Mouse (Mus musculus) forebrain, embryonic 13.5 days (tissue): ENCODE measurements around the gene Odf3. TPM values are rescaled to one million over a fixed set of nuclear protein-coding genes. Genes with fewer than 3 reads are reported as not detected.

Experiments
- ATAC-seq: fragments of 200-750 bp; cut with Nextera tagmentation; 2 replicates; pipeline ENCODE4 v1.8.0; 2017
- H3K27ac ChIP-seq: fragments of 300-500 bp; sonication (generic); 2 replicates; pipeline ENCODE4 v1.5.1; 2015; ENCODE audit warnings: inconsistent platforms, mild to moderate bottlenecking, moderate library complexity
- H3K27me3 ChIP-seq: fragments of 300-500 bp; sonication (generic); 2 replicates; pipeline ENCODE4 v1.6.1; 2015; ENCODE audit warnings: mild to moderate bottlenecking, inconsistent platforms
- H3K36me3 ChIP-seq: fragments of 300-500 bp; sonication (generic); 2 replicates; pipeline ENCODE4 v1.6.1; 2015; ENCODE audit warnings: mild to moderate bottlenecking, inconsistent platforms; ENCODE audit not compliant: poor library complexity, severe bottlenecking
- H3K4me1 ChIP-seq: fragments of 300-500 bp; sonication (generic); 2 replicates; pipeline ENCODE4 v1.6.1; 2015; ENCODE audit warnings: inconsistent platforms
- H3K4me2 ChIP-seq: fragments of 300-500 bp; sonication (generic); 2 replicates; pipeline ENCODE4 v1.6.1; 2015; ENCODE audit warnings: inconsistent platforms, mild to moderate bottlenecking, moderate library complexity
- H3K4me3 ChIP-seq: fragments of 300-500 bp; sonication (generic); 2 replicates; pipeline ENCODE4 v1.5.1; 2015; ENCODE audit warnings: mild to moderate bottlenecking, inconsistent platforms
- H3K9ac ChIP-seq: fragments of 300-500 bp; sonication (generic); 2 replicates; pipeline ENCODE4 v1.6.1; 2015; ENCODE audit warnings: mild to moderate bottlenecking, inconsistent platforms
- H3K9me3 ChIP-seq: fragments of 300-500 bp; sonication (generic); replicated peaks from 2 replicates; pipeline ENCODE4 v1.6.1; 2016; ENCODE audit warnings: inconsistent platforms
- WGBS: fragments of 180-500 bp; shearing (Covaris S2); methylation state at CpG from one replicate; pipeline ENCODE4 v1.1.7; 2015; 5-methylcytosine and 5-hydroxymethylcytosine counted together
- polyA plus RNA-seq: library from polyadenylated mRNA; unstranded; fragments of >200 nt; fragmentation: Nextera tagmentation; extraction: Ambion mirVana; gene quantifications from 2 replicates; pipeline ENCODE4 v1.2.1, GENCODE M21; 2015

Odf3 gene
- polyA plus RNA-seq = not detected in 2 replicates

DNA sequence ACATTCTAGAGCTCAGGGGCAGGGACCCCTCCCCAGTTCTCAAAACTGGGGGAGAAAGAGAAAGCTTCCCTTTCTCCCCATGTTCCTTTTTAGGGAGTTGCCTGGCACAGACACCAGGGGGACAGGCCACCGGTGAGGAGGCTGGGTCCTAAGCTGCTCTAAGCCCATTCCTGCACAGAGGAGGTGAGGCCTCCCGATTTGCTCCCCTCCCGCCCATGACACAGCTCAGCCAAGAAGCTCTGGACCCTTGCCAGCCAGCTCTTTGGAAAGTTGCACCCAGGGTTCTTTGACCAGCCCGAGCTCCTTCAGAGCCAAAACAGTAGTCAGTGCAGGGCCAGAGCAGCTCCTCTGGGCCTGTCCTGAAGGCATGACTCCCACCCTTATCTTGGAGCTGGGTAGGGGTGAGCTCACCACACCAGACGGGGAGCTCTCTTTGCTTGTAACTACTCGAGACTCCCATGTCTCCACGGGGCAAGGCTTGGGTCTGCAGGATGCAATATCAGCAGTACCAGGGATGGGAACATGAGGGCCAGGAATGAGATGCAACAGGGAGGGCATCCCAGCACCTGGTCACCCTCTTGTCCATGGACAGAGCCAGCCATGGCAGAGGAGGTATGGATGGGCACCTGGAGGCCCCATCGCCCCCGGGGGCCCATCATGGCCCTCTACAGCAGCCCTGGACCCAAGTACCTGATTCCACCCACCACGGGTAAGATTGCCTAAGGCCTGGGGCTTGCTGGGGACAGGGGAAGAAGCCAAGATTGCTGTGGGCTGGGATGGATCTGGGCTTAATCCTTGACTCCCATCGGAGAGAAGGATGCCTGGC is at the start of gene Odf3:
Odf3 (plus strand) TSS at position 51 of the 826 bp plus-strand sequence.
- Histone ChIP-seq H3K27ac (no peak within 1 kb of the TSS), H3K4me3 (no peak within 1 kb of the TSS), H3K36me3 (peaks cover 20% of the 10 kb centered on the region), H3K27me3 (peaks cover 16% of the 10 kb centered on the region), H3K9me3 (no peaks in the 10 kb centered on the region), H3K9ac (no peak within 1 kb of the TSS), H3K4me1 (peaks cover 4% of the 10 kb centered on the region; the same call in 1 of the 2 replicates), H3K4me2 (no peak within 1 kb of the TSS)
- WGBS = 67% methylated on average over 11 of the region's 11 CpGs
- no peak for ATAC-seq

GRCm38 (mm10) chr7:140798212-140798611 is 49.4 kb upstream of the Odf3 start:
- 72% methylated on average over 2 of the region's 2 CpGs for WGBS
- no peaks in the 10 kb centered on the region for H3K9me3 ChIP-seq
- no peaks in the 10 kb centered on the region for H3K27me3 ChIP-seq
- H3K36me3 ChIP-seq = no peaks in the 10 kb centered on the region
- H3K4me1 ChIP-seq = no peaks in the 10 kb centered on the region
- no peak for ATAC-seq
- H3K4me3 ChIP-seq = no peak overlapping the region
- H3K9ac ChIP-seq = no peak overlapping the region
- no peak overlapping the region for H3K4me2 ChIP-seq
- no peak overlapping the region for H3K27ac ChIP-seq

DNA sequence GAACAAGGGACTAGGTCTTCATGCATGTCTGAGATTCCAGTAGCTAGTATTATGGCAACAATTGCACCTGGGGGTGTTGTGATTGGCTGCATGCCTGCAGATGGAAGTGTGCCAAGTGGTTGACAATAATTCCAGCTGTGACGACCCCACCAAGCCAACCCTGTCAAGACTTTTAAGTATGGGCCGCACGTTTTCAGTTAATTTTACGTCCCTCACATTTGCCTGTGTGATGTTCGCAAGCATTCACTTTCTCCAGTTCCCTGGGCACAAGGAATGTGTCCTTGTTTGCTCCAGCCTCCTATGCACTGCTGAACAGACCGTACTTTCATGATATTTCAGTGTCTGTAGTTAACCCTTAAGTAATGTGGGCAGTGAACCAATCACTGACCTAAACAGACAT is 45.0 kb upstream of the Odf3 start:
- no peak overlapping the region for H3K4me3 ChIP-seq
- no peaks in the 10 kb centered on the region for H3K27me3 ChIP-seq
- WGBS = 81% methylated on average over 6 of the region's 6 CpGs
- no peak overlapping the region for H3K27ac ChIP-seq
- H3K4me2 ChIP-seq = no peak overlapping the region
- H3K9ac ChIP-seq = no peak overlapping the region
- no peaks in the 10 kb centered on the region for H3K9me3 ChIP-seq
- H3K4me1 ChIP-seq = no peaks in the 10 kb centered on the region
- ATAC-seq = no peak
- H3K36me3 ChIP-seq = no peaks in the 10 kb centered on the region

DNA sequence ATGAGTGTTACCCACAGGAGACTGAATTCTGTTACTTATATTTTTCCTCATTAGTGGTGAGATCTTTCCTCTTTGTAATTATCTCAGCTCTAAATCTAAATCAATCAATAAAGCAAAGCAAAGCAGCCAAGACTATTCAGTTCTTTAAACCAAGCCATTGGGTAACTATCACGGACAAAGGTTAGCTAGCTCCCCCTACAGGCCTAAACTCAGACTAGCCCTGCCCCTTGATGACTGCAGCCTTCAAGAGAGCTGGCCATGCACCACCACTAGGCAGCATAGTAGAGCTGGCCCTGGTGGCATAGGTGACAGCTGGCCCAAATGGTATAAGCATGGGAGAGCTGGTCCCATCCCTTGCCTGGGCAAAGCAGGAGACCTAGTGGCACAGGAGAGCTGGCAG is 41.9 kb upstream of the Odf3 start:
- no peaks in the 10 kb centered on the region for H3K9me3 ChIP-seq
- peaks cover 6% of the 10 kb centered on the region for H3K36me3 ChIP-seq
- H3K27me3 ChIP-seq = no peaks in the 10 kb centered on the region
- no peak overlapping the region for H3K9ac ChIP-seq
- 10% methylated on average over 1 of the region's 1 CpGs for WGBS
- no peaks in the 10 kb centered on the region for H3K4me1 ChIP-seq
- no peak overlapping the region for H3K4me3 ChIP-seq
- H3K27ac ChIP-seq = no peak overlapping the region
- H3K4me2 ChIP-seq = no peak overlapping the region
- ATAC-seq = no peak

DNA sequence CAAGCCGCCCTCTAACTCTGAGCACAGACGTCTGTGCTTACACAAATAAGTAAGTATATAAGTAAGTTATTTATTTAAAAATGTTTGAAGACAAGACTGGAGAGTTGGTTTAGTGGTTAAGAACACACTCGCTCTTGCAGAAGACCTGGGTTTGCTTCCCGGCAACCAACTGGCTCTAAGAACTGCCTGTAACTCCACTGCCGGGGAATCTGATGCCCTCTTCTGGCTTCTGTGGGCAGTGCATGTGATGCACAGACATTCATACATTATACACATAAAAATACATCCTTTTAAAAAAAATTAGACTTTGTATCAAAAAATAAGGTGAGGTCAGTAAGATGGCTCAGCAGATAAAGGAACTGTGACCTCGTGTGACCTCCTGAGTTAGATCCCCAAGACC is 37.1 kb upstream of the Odf3 start:
- Histone ChIP-seq H3K36me3 (peaks cover 29% of the 10 kb centered on the region), H3K4me2 (no peak overlapping the region), H3K27me3 (no peaks in the 10 kb centered on the region), H3K9me3 (no peaks in the 10 kb centered on the region), H3K4me3 (no peak overlapping the region), H3K27ac (no peak overlapping the region), H3K9ac (no peak overlapping the region), H3K4me1 (no peaks in the 10 kb centered on the region)
- no peak for ATAC-seq
- WGBS = 94% methylated on average over 6 of the region's 6 CpGs

GRCm38 (mm10) chr7:140811714-140812113 is 35.9 kb upstream of the Odf3 start:
- Histone ChIP-seq H3K9me3 (no peaks in the 10 kb centered on the region), H3K27ac (no peak overlapping the region), H3K4me2 (no peak overlapping the region), H3K36me3 (peaks cover 29% of the 10 kb centered on the region), H3K4me1 (no peaks in the 10 kb centered on the region), H3K9ac (no peak overlapping the region), H3K27me3 (no peaks in the 10 kb centered on the region), H3K4me3 (no peak overlapping the region)
- 87% methylated on average over 13 of the region's 13 CpGs for WGBS
- no peak for ATAC-seq

- no peak overlapping the region for H3K4me2 ChIP-seq
- no peak overlapping the region for H3K27ac ChIP-seq
- no peaks in the 10 kb centered on the region for H3K27me3 ChIP-seq
- H3K4me3 ChIP-seq = no peak overlapping the region
- WGBS = 93% methylated on average over 12 of the region's 12 CpGs
- H3K9ac ChIP-seq = no peak overlapping the region
- no peaks in the 10 kb centered on the region for H3K4me1 ChIP-seq
- no peak for ATAC-seq
- H3K36me3 ChIP-seq = peaks cover 29% of the 10 kb centered on the region
- H3K9me3 ChIP-seq = no peaks in the 10 kb centered on the region
Observed at GRCm38 (mm10) chr7:140812850-140813249, 34.8 kb upstream of the Odf3 start.

DNA sequence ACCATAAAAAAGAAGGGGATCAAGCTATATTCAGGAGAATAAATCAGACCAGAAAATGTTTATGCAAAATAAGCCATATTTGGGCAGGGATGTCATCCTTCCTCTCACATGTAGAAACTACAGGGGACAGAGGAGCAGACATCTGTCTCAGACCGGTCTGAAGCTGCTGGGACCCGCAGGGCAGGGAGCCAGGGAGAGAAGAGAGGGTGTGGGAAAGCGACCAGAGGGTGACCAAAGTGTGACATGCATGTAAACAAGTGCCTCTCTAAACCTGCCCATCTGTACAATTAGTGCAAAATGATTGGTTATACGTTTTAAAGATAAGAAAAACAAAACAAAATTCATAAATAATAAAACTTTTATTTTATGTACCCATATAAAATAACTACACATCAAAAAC is 27.4 kb upstream of the Odf3 start:
- H3K9me3 ChIP-seq = no peaks in the 10 kb centered on the region
- H3K4me3 ChIP-seq = no peak overlapping the region
- H3K36me3 ChIP-seq = no peaks in the 10 kb centered on the region
- H3K4me2 ChIP-seq = no peak overlapping the region
- H3K4me1 ChIP-seq = peaks cover 10% of the 10 kb centered on the region; the same call in 1 of the 2 replicates
- no peak for ATAC-seq
- H3K27me3 ChIP-seq = no peaks in the 10 kb centered on the region
- no peak overlapping the region for H3K27ac ChIP-seq
- no peak overlapping the region for H3K9ac ChIP-seq
- 72% methylated on average over 4 of the region's 4 CpGs for WGBS

DNA sequence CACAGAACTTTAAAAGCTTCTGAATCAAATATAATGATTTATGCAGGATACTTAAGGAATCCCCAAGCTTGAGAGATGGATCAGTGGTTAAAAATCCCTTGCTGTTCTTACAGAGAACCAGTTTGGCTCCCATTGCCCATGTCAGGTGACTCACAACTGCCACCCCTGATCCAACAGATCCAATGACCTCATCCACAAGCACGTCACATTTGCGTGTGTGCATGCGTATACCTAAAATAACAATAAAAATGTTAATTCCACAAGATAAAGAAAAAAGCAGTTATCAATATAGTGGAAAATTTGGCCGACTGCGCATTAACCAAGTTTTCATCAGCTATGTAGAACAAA is 26.3 kb upstream of the Odf3 start:
- WGBS = 31% methylated on average over 5 of the region's 5 CpGs

GRCm38 (mm10) chr7:140821653-140822329 is 25.8 kb upstream of the Odf3 start, which contains the start of gene Zfp941:
Gene Zfp941 (minus strand): TSS chr7:140822178.
- H3K9me3 ChIP-seq = no peaks in the 10 kb centered on the region

More for the DNA sequence above, 26.3 kb upstream of the Odf3 start:
- Histone ChIP-seq H3K27me3 (0 out of 2 replicates have a peak, but pooled peaks cover under 1% of the 10 kb centered on the region), H3K36me3 (no peaks in the 10 kb centered on the region), H3K4me2 (peak overlapping the region; percentile 72), H3K9ac (peak overlapping the region; percentile 69; the same call in 1 of the 2 replicates), H3K4me3 (peak overlapping the region; percentile 51), H3K27ac (no peak overlapping the region; the same call in 1 of the 2 replicates), H3K9me3 (no peaks in the 10 kb centered on the region), H3K4me1 (peaks cover 10% of the 10 kb centered on the region; the same call in 1 of the 2 replicates)
- ATAC-seq = peak; percentile 62

DNA sequence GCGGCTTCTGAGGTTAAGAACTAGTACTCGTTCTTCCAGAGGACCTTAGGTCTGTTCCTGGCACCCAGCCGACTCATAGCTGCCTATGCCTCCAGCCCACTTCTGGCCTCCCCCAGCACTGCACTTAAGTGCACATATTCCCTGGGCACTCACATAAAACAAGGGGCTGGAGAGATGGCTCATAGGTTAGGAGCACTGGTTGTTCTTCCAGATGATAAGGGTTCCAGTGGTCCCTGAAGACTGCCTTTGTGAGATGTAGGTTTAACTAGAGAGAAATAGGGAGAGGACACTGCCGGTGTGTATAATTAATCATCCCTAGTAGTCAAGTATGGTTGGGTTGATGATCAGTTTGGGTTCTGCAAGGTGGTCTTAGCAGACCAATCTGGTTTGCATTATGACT is 24.9 kb upstream of the Odf3 start:
- H3K4me2 ChIP-seq = no peak overlapping the region
- H3K36me3 ChIP-seq = no peaks in the 10 kb centered on the region
- no peak overlapping the region for H3K4me3 ChIP-seq
- no peak overlapping the region for H3K9ac ChIP-seq
- H3K27ac ChIP-seq = no peak overlapping the region
- H3K27me3 ChIP-seq = 0 out of 2 replicates have a peak, but pooled peaks cover 6% of the 10 kb centered on the region
- no peaks in the 10 kb centered on the region for H3K9me3 ChIP-seq
- no peak for ATAC-seq
- H3K4me1 ChIP-seq = peaks cover 10% of the 10 kb centered on the region; the same call in 1 of the 2 replicates
- WGBS = 91% methylated on average over 4 of the region's 4 CpGs

More at GRCm38 (mm10) chr7:140821653-140822329, 25.8 kb upstream of the Odf3 start, which contains the start of gene Zfp941:
- peaks cover 10% of the 10 kb centered on the region; the same call in 1 of the 2 replicates for H3K4me1 ChIP-seq
- under 1% methylated on average over 21 of the region's 21 CpGs for WGBS
- H3K36me3 ChIP-seq = no peaks in the 10 kb centered on the region
- H3K4me3 ChIP-seq = peak within 1 kb of the TSS; percentile 51
- H3K27ac ChIP-seq = peak within 1 kb of the TSS; percentile 68
- peak within 1 kb of the TSS; percentile 72 for H3K4me2 ChIP-seq
- peak within 1 kb of the TSS; percentile 69 for H3K9ac ChIP-seq
- H3K27me3 ChIP-seq = 0 out of 2 replicates have a peak, but pooled peaks cover 4% of the 10 kb centered on the region
- peak; percentile 90 for ATAC-seq
